Mouse (Mus musculus) regulatory T cell (primary cell): ENCODE measurements at regions not wholly inside any gene's neighbourhood (a gene's known extent, or its start where the extent isn't known, plus 50 kb on each side); places are given as distances from the start of the nearest gene placed in this dataset.

Source experiments
- in situ Hi-C: fragments of 300-600 bp; cut with MboI, MseI; formaldehyde crosslinking; loops from one replicate; pipeline ENCODE4 v1.15.1; 2025; ENCODE audit warnings: high pct_unique_total_duplicates

- in situ Hi-C loops, result no loop called here
Measured at GRCm38 (mm10) chr17:63798381-63798780, 64.5 kb upstream of the Fer start.

GRCm38 (mm10) chr17:63798961-63799531 is 63.8 kb upstream of the Fer start:
- in situ Hi-C loops, result no loop called here

GRCm38 (mm10) chr17:63801411-63801810 is 61.5 kb upstream of the Fer start:
- in situ Hi-C loops, result no loop called here

- in situ Hi-C loops, result no loop called here
Measured at GRCm38 (mm10) chr17:63802846-63803245, 60.0 kb upstream of the Fer start.

- in situ Hi-C loops, result no loop called here
Measured at GRCm38 (mm10) chr17:63803599-63803998, 59.3 kb upstream of the Fer start.

- in situ Hi-C loops, result no loop called here
Measured at GRCm38 (mm10) chr17:63804416-63804815, 58.4 kb upstream of the Fer start.

GRCm38 (mm10) chr17:63806360-63806759 is 56.5 kb upstream of the Fer start:
- in situ Hi-C loops, result no loop called here

GRCm38 (mm10) chr17:63807590-63808228 is 55.2 kb upstream of the Fer start:
- in situ Hi-C loops, result no loop called here

GRCm38 (mm10) chr17:63808756-63809155 is 54.1 kb upstream of the Fer start:
- in situ Hi-C loops, result no loop called here

GRCm38 (mm10) chr17:63811246-63811785 is 51.5 kb upstream of the Fer start:
- in situ Hi-C loops, result no loop called here

- in situ Hi-C loops, result no loop called here
Measured at GRCm38 (mm10) chr17:63812586-63812985, 50.3 kb upstream of the Fer start.
